In the genomic region with DNA sequence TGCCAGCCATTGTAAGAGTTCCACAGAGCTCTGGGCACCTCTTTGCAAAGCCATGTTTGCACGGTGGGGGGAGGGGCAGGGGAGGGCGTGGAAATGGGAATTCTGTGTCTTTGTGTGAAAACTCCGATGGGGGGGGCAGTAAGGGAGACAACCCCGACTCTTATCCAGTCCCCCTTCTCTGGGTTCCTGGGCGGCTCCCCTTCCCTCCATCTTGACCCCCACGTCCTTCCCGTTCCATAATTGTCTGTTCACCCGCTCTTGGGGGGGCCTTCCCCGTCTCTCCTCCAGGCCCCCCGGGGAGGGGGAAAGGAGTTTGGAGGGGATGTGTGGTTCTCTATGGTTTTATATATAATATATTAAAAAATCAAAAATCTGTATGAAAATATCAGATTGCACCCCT, we compare ENCODE assay signal across 15 mouse cellular contexts. TPM values are rescaled to one million over a fixed set of nuclear protein-coding genes. Genes with fewer than 3 reads are reported as not detected.
DNase-seq lines count a peak whose midpoint lies in the region; ATAC-seq and TF ChIP-seq lines count a peak whose summit lies in the region.
"Had no signal": no experiment of that assay in that cellular context is flagged by ENCODE, and none has a peak within 500 bp of the region (broad histone marks: within the 10 kb centered on the region; RNA-seq: fewer than 3 reads in every experiment).

No protein-coding gene starts in this region.

- WGBS in forebrain, embryonic 11.5 days, result 35% methylated on average over 10 of the region's 10 CpGs
- WGBS in forebrain, postnatal 0 days, result 23% methylated on average over 10 of the region's 10 CpGs
- 13% methylated on average over 10 of the region's 10 CpGs for WGBS in liver, adult 2 months
- WGBS in embryonic facial prominence, embryonic 14.5 days, result 24% methylated on average over 9 of the region's 10 CpGs
- WGBS in midbrain, embryonic 12.5 days, result 27% methylated on average over 10 of the region's 10 CpGs

- H3K27ac ChIP-seq in forebrain, embryonic 11.5 days (ENCODE audit: low read depth, low read length), result no peak overlapping the region
- H3K27ac ChIP-seq in forebrain, postnatal 0 days (ENCODE audit: low read depth, low read length), result no peak overlapping the region
- H3K27ac ChIP-seq in liver, adult 2 months (replicated peaks; ENCODE audit: insufficient read depth, low read depth, low read length), result no peak overlapping the region
- no peak overlapping the region for H3K27ac ChIP-seq in embryonic facial prominence, embryonic 14.5 days (replicated peaks; ENCODE audit: low read depth, low read length)
- H3K27ac ChIP-seq in midbrain, embryonic 12.5 days (replicated peaks), result no peak overlapping the region
- H3K27ac ChIP-seq: layer of hippocampus, adult 2 months had no signal

- no peak for TF ChIP-seq CTCF in forebrain, postnatal 0 days (IDR thresholded peaks at IDR 0.05; ENCODE audit: low read depth)
- TF ChIP-seq CTCF in liver, adult 2 months (IDR thresholded peaks at IDR 0.05; ENCODE audit: low read depth, low read length), result no peak

- peaks cover 2% of the 10 kb centered on the region; the same call in 1 of the 2 replicates for H3K9me3 ChIP-seq in forebrain, embryonic 11.5 days (ENCODE audit: control insufficient read depth, low read length)
- no peaks in the 10 kb centered on the region for H3K9me3 ChIP-seq in forebrain, postnatal 0 days (ENCODE audit: low read length)
- no peaks in the 10 kb centered on the region for H3K9me3 ChIP-seq in embryonic facial prominence, embryonic 14.5 days (ENCODE audit: control insufficient read depth, low read length)
- H3K9me3 ChIP-seq in midbrain, embryonic 12.5 days, result peaks cover 3% of the 10 kb centered on the region; the same call in 1 of the 2 replicates

- no peak for ATAC-seq in forebrain, embryonic 11.5 days (replicated peaks; ENCODE audit: low FRiP score)
- no peak for ATAC-seq in forebrain, postnatal 0 days
- no peak for ATAC-seq in embryonic facial prominence, embryonic 14.5 days (ENCODE audit: low read depth)
- no peak for ATAC-seq in midbrain, embryonic 12.5 days (ENCODE audit: low FRiP score, low read depth)
- ATAC-seq: intestine, postnatal 0 days had no signal

- 0 out of 2 replicates have a peak overlapping the region, but pooled peaks have one; percentile 32 for H3K9ac ChIP-seq in forebrain, embryonic 11.5 days (ENCODE audit: low read length)
- no peak overlapping the region for H3K9ac ChIP-seq in forebrain, postnatal 0 days
- no peak overlapping the region for H3K9ac ChIP-seq in liver, adult 2 months (ENCODE audit: low read depth, low read length)
- H3K9ac ChIP-seq in embryonic facial prominence, embryonic 14.5 days (ENCODE audit: low read depth, low read length), result no peak overlapping the region
- H3K9ac ChIP-seq in midbrain, embryonic 12.5 days (replicated peaks), result no peak overlapping the region

- no peak overlapping the region for H3K4me3 ChIP-seq in forebrain, embryonic 11.5 days (ENCODE audit: low read depth, low read length)
- H3K4me3 ChIP-seq in forebrain, postnatal 0 days (ENCODE audit: low read depth, low read length), result no peak overlapping the region
- no peak overlapping the region for H3K4me3 ChIP-seq in liver, adult 2 months (ENCODE audit: insufficient read depth, low read depth, low read length)
- H3K4me3 ChIP-seq in embryonic facial prominence, embryonic 14.5 days (ENCODE audit: low read depth, low read length), result no peak overlapping the region
- no peak overlapping the region for H3K4me3 ChIP-seq in midbrain, embryonic 12.5 days
- H3K4me3 ChIP-seq: layer of hippocampus, adult 2 months had no signal

- no peak overlapping the region for H3K4me2 ChIP-seq in forebrain, embryonic 11.5 days (ENCODE audit: low read depth, low read length, severe bottlenecking)
- no peak overlapping the region for H3K4me2 ChIP-seq in forebrain, postnatal 0 days (ENCODE audit: low read depth)
- peak overlapping the region; percentile 33 for H3K4me2 ChIP-seq in embryonic facial prominence, embryonic 14.5 days (ENCODE audit: low read depth, low read length)
- peak overlapping the region; percentile 9; the same call in 1 of the 2 replicates for H3K4me2 ChIP-seq in midbrain, embryonic 12.5 days (replicated peaks)

- peaks cover 26% of the 10 kb centered on the region for H3K4me1 ChIP-seq in forebrain, embryonic 11.5 days (replicated peaks; ENCODE audit: control insufficient read depth, insufficient read depth, low read length)
- peaks cover 15% of the 10 kb centered on the region for H3K4me1 ChIP-seq in forebrain, postnatal 0 days (ENCODE audit: insufficient read depth)
- peaks cover 11% of the 10 kb centered on the region for H3K4me1 ChIP-seq in liver, adult 2 months (ENCODE audit: control insufficient read depth, insufficient read depth, low read length)
- peaks cover 29% of the 10 kb centered on the region for H3K4me1 ChIP-seq in embryonic facial prominence, embryonic 14.5 days (ENCODE audit: control insufficient read depth, insufficient read depth, low read length)
- H3K4me1 ChIP-seq in midbrain, embryonic 12.5 days, result peaks cover 51% of the 10 kb centered on the region

- peaks cover 12% of the 10 kb centered on the region for H3K27me3 ChIP-seq in forebrain, embryonic 11.5 days (ENCODE audit: control insufficient read depth, insufficient read depth, low read length)
- H3K27me3 ChIP-seq in forebrain, postnatal 0 days (ENCODE audit: insufficient read depth, low read length), result no peaks in the 10 kb centered on the region
- no peaks in the 10 kb centered on the region for H3K27me3 ChIP-seq in liver, adult 2 months (ENCODE audit: control insufficient read depth, insufficient read depth, low read length)
- peaks cover 8% of the 10 kb centered on the region for H3K27me3 ChIP-seq in embryonic facial prominence, embryonic 14.5 days (replicated peaks; ENCODE audit: control insufficient read depth, insufficient read depth, low read length)
- peaks cover 28% of the 10 kb centered on the region for H3K27me3 ChIP-seq in midbrain, embryonic 12.5 days

- no peaks in the 10 kb centered on the region for H3K79me2 ChIP-seq in liver, adult 2 months (ENCODE audit: control insufficient read depth, insufficient read depth, low read length)

- no peak for DNase-seq in forebrain, embryonic 11.5 days (ENCODE audit: low spot score)
- DNase-seq in forebrain, postnatal 0 days, result no peak
- DNase-seq in liver, adult 2 months (ENCODE audit: extremely low read depth, low read depth, low spot score), result no peak
- no peak for DNase-seq in liver
- no peak for DNase-seq in embryonic facial prominence, embryonic 14.5 days (ENCODE audit: low spot score)
- no peak for DNase-seq in frontal cortex, postnatal 36 days (ENCODE audit: low spot score in 2 of 2)
- DNase-seq in urinary bladder, postnatal 14 days (ENCODE audit: low spot score), result no peak
- DNase-seq: adrenal gland, adult 2 months; B cell, adult 2 months; cerebellum, adult 11 months; gastrocnemius, postnatal 25 days; lung, postnatal 10 days had no signal

- TF ChIP-seq POLR2A in liver, adult 2 months (IDR thresholded peaks at IDR 0.05; ENCODE audit: extremely low read depth, insufficient read depth, low read length), result 0 out of 2 replicates have a peak, but pooled peaks have one; percentile 2

- peaks cover 7% of the 10 kb centered on the region for H3K36me3 ChIP-seq in forebrain, embryonic 11.5 days (ENCODE audit: control insufficient read depth, insufficient read depth, low read length)
- H3K36me3 ChIP-seq in forebrain, postnatal 0 days (ENCODE audit: insufficient read depth), result peaks cover 43% of the 10 kb centered on the region
- H3K36me3 ChIP-seq in liver, adult 2 months (ENCODE audit: control insufficient read depth, insufficient read depth, low read length), result no peaks in the 10 kb centered on the region
- no peaks in the 10 kb centered on the region for H3K36me3 ChIP-seq in embryonic facial prominence, embryonic 14.5 days (ENCODE audit: control insufficient read depth, insufficient read depth, low read length)
- peaks cover 42% of the 10 kb centered on the region for H3K36me3 ChIP-seq in midbrain, embryonic 12.5 days

RNA-seq across cellular contexts. Expression of a gene that starts 2.8 kb away (rescaled TPM):
- 109 and 114 TPM in 2 replicates for polyA plus RNA-seq in forebrain, embryonic 11.5 days (2014; fragmentation: Nextera tagmentation; extraction: Ambion mirVana)
- total RNA-seq in forebrain, postnatal 0 days (2014; rRNA removed), result 196 and 242 TPM in 2 replicates
- polyA plus RNA-seq in forebrain, postnatal 0 days (2015; fragmentation: Nextera tagmentation; extraction: Ambion mirVana), result 258 and 279 TPM in 2 replicates
- 1.4 TPM in 2 replicates for total RNA-seq in liver, adult 2 months (2014; rRNA removed)
- polyA plus RNA-seq in liver, adult 2 months (2012; rRNA removed), result 2.3 and 3.3 TPM in 2 replicates
- polyA plus RNA-seq in embryonic facial prominence, embryonic 14.5 days (2014; fragmentation: Nextera tagmentation; extraction: Ambion mirVana), result 31.3 and 36.6 TPM in 2 replicates
- polyA plus RNA-seq in midbrain, embryonic 12.5 days (2016; fragmentation: Nextera tagmentation; extraction: Ambion mirVana), result 163 and 178 TPM in 2 replicates

RNA-seq across cellular contexts. Expression of a gene that starts 8.3 kb away (rescaled TPM):
- polyA plus RNA-seq in forebrain, embryonic 11.5 days (2014; fragmentation: Nextera tagmentation; extraction: Ambion mirVana), result 0.96 and 1.3 TPM in 2 replicates
- total RNA-seq in forebrain, postnatal 0 days (2014; rRNA removed), result not detected in 2 replicates
- 0.13 and 0.31 TPM in 2 replicates for polyA plus RNA-seq in forebrain, postnatal 0 days (2015; fragmentation: Nextera tagmentation; extraction: Ambion mirVana)
- not detected in 2 replicates for total RNA-seq in liver, adult 2 months (2014; rRNA removed)
- polyA plus RNA-seq in liver, adult 2 months (2012; rRNA removed), result not detected in 2 replicates
- polyA plus RNA-seq in embryonic facial prominence, embryonic 14.5 days (2014; fragmentation: Nextera tagmentation; extraction: Ambion mirVana), result 0.19 and 0.22 TPM in 2 replicates
- polyA plus RNA-seq in midbrain, embryonic 12.5 days (2016; fragmentation: Nextera tagmentation; extraction: Ambion mirVana), result 2.1 and 2.3 TPM in 2 replicates
- total RNA-seq: adrenal gland, adult 2 months; gastrocnemius, postnatal 25 days; layer of hippocampus, adult 2 months had no signal
- polyA plus RNA-seq: adrenal gland, adult 2 months had no signal

RNA-seq across cellular contexts. Expression of a gene that starts 22.2 kb away (rescaled TPM):
- 7.1 and 8.9 TPM in 2 replicates for polyA plus RNA-seq in forebrain, embryonic 11.5 days (2014; fragmentation: Nextera tagmentation; extraction: Ambion mirVana)
- 412 and 434 TPM in 2 replicates for total RNA-seq in forebrain, postnatal 0 days (2014; rRNA removed)
- polyA plus RNA-seq in forebrain, postnatal 0 days (2015; fragmentation: Nextera tagmentation; extraction: Ambion mirVana), result 102 and 107 TPM in 2 replicates
- 2.1 and 3.5 TPM in 2 replicates for total RNA-seq in liver, adult 2 months (2014; rRNA removed)
- polyA plus RNA-seq in liver, adult 2 months (2012; rRNA removed), result 5.3 and 6.5 TPM in 2 replicates
- polyA plus RNA-seq in embryonic facial prominence, embryonic 14.5 days (2014; fragmentation: Nextera tagmentation; extraction: Ambion mirVana), result 2.6 and 2.8 TPM in 2 replicates
- polyA plus RNA-seq in midbrain, embryonic 12.5 days (2016; fragmentation: Nextera tagmentation; extraction: Ambion mirVana), result 38.8 and 43.6 TPM in 2 replicates

RNA-seq across cellular contexts. Expression of a gene that starts 26.5 kb away (rescaled TPM):
- 16.1 and 16.4 TPM in 2 replicates for polyA plus RNA-seq in forebrain, embryonic 11.5 days (2014; fragmentation: Nextera tagmentation; extraction: Ambion mirVana)
- total RNA-seq in forebrain, postnatal 0 days (2014; rRNA removed), result 103 and 119 TPM in 2 replicates
- polyA plus RNA-seq in forebrain, postnatal 0 days (2015; fragmentation: Nextera tagmentation; extraction: Ambion mirVana), result 20.8 and 26.8 TPM in 2 replicates
- total RNA-seq in liver, adult 2 months (2014; rRNA removed), result 3.0 and 4.8 TPM in 2 replicates
- 12.5 and 14.0 TPM in 2 replicates for polyA plus RNA-seq in liver, adult 2 months (2012; rRNA removed)
- 11.4 and 12.0 TPM in 2 replicates for polyA plus RNA-seq in embryonic facial prominence, embryonic 14.5 days (2014; fragmentation: Nextera tagmentation; extraction: Ambion mirVana)
- polyA plus RNA-seq in midbrain, embryonic 12.5 days (2016; fragmentation: Nextera tagmentation; extraction: Ambion mirVana), result 30.4 and 31.5 TPM in 2 replicates

RNA-seq across cellular contexts. Expression of a gene that starts 41.7 kb away (rescaled TPM):
- 1.1 and 1.2 TPM in 2 replicates for polyA plus RNA-seq in forebrain, embryonic 11.5 days (2014; fragmentation: Nextera tagmentation; extraction: Ambion mirVana)
- total RNA-seq in forebrain, postnatal 0 days (2014; rRNA removed), result 0.85 and 1.3 TPM in 2 replicates
- 1.2 and 1.3 TPM in 2 replicates for polyA plus RNA-seq in forebrain, postnatal 0 days (2015; fragmentation: Nextera tagmentation; extraction: Ambion mirVana)
- 0.18 and 1.1 TPM in 2 replicates for total RNA-seq in liver, adult 2 months (2014; rRNA removed)
- polyA plus RNA-seq in liver, adult 2 months (2012; rRNA removed), result 0.22 and 0.97 TPM in 2 replicates
- polyA plus RNA-seq in embryonic facial prominence, embryonic 14.5 days (2014; fragmentation: Nextera tagmentation; extraction: Ambion mirVana), result 8.0 and 12.2 TPM in 2 replicates
- 0.60 and 1.2 TPM in 2 replicates for polyA plus RNA-seq in midbrain, embryonic 12.5 days (2016; fragmentation: Nextera tagmentation; extraction: Ambion mirVana)

Comparison
In these comparisons a context has a peak if more than half of its experiments do, and no peak if none do; other contexts are left out.
1. H3K4me2 ChIP-seq: peak in embryonic facial prominence, embryonic 14.5 days (single experiment) and midbrain, embryonic 12.5 days (single experiment); none in forebrain, embryonic 11.5 days (single experiment) and forebrain, postnatal 0 days (single experiment).